Mouse (Mus musculus) forebrain, embryonic 11.5 days (tissue): ENCODE data around the gene Slc5a6. TPM values are rescaled to one million over a fixed set of nuclear protein-coding genes. Genes with fewer than 3 reads are reported as not detected.

Experiments used
- ATAC-seq: fragments of 200-750 bp; cut with Nextera tagmentation; replicated peaks from 2 replicates; pipeline ENCODE4 v1.8.0; 2017; ENCODE audit warnings: moderate TSS enrichment; ENCODE audit not compliant: low FRiP score
- DNase-seq: peaks from one replicate; pipeline ENCODE4 v3.0.0-alpha.2; 2017; ENCODE audit warnings: low spot score
- H3K27ac ChIP-seq: fragments of 300-500 bp; sonication (generic); 2 replicates; pipeline ENCODE4 v1.5.1; 2014; ENCODE audit warnings: low read depth, low read length
- H3K27me3 ChIP-seq: fragments of 300-500 bp; sonication (generic); 2 replicates; pipeline ENCODE4 v1.6.1; 2014; ENCODE audit warnings: mild to moderate bottlenecking, low read length, mixed read lengths; ENCODE audit not compliant: control insufficient read depth, insufficient read depth
- H3K36me3 ChIP-seq: fragments of 300-500 bp; sonication (generic); 2 replicates; pipeline ENCODE4 v1.6.1; 2014; ENCODE audit warnings: mild to moderate bottlenecking, low read length, moderate library complexity, mixed read lengths; ENCODE audit not compliant: control insufficient read depth, insufficient read depth
- H3K4me1 ChIP-seq: fragments of 300-500 bp; sonication (generic); replicated peaks from 2 replicates; pipeline ENCODE4 v1.6.1; 2014; ENCODE audit warnings: low read length, mixed read lengths; ENCODE audit not compliant: control insufficient read depth, insufficient read depth
- H3K4me2 ChIP-seq: fragments of 300-500 bp; sonication (generic); 2 replicates; pipeline ENCODE4 v1.6.1; 2014; ENCODE audit warnings: low read depth, mild to moderate bottlenecking, low read length, moderate library complexity, mixed read lengths; ENCODE audit not compliant: severe bottlenecking
- H3K4me3 ChIP-seq: fragments of 300-500 bp; sonication (generic); 2 replicates; pipeline ENCODE4 v1.5.1; 2014; ENCODE audit warnings: low read depth, low read length
- H3K9ac ChIP-seq: fragments of 300-500 bp; sonication (generic); 2 replicates; pipeline ENCODE4 v1.6.1; 2014; ENCODE audit warnings: low read length
- H3K9me3 ChIP-seq: fragments of 300-500 bp; sonication (generic); 2 replicates; pipeline ENCODE4 v1.6.1; 2016; ENCODE audit warnings: low read length, mixed read lengths; ENCODE audit not compliant: control insufficient read depth
- WGBS: fragments of 180-500 bp; shearing (Covaris S2); extraction: QIAGEN DNeasy Blood & Tissue Kit; methylation state at CpG from one replicate; pipeline ENCODE4 v1.1.7; 2014; 5-methylcytosine and 5-hydroxymethylcytosine counted together
- polyA plus RNA-seq: library from polyadenylated mRNA; unstranded; fragments of >200 nt; fragmentation: Nextera tagmentation; extraction: Ambion mirVana; gene quantifications from 2 replicates; pipeline ENCODE4 v1.2.1, GENCODE M21; 2014

Slc5a6 gene
- polyA plus RNA-seq, 1 experiment from 2014 or later = 10.9 TPM

DNA sequence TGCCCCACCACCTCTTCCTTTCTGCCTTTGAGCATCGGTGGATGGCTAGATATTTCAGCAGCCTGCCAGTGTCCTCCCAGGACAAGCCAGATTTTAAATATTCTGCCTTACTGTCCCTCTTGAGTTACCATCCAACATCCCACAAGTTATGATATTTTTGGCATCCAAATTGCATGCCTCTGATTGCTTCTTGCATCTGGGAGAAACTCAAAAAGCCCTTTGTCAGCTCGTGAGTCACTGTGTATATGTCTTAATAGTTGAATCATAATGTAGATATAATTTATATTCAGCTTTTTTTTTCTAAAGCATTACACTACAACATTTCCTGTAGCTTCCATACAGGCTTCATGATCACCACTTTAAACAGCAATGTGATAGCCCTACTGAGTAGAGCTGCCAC lies 38.4 kb upstream of the Slc5a6 start:
- DNase-seq = no peak
- WGBS = 83% methylated on average over 2 of the region's 2 CpGs

DNA sequence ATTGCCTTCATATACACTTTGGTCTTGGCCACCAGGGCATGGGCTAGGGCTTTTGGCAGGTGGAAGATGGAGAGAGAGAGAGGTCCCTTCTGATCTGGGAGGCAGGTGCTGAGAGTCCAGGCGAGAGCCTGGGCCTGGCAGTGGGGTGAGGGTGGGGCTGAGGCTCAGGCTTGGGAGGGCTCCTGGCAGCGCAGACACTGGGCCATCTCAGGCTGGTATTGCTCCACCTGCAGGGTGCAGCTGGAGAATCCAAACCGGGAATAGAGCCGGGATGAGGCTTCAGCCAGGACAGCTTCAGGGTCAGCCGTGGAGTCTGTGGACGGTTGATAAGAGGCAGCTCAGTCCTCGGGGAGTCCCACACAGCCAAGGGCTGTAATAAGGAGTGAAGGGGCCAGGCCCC lies 37.9 kb upstream of the Slc5a6 start:
- no peak for ATAC-seq
- Histone ChIP-seq H3K36me3 (no peaks in the 10 kb centered on the region), H3K4me1 (no peaks in the 10 kb centered on the region; the same call in 1 of the 2 replicates), H3K27me3 (peaks cover 19% of the 10 kb centered on the region), H3K4me2 (no peak overlapping the region), H3K9ac (no peak overlapping the region), H3K27ac (no peak overlapping the region), H3K9me3 (no peaks in the 10 kb centered on the region), H3K4me3 (no peak overlapping the region)
- no peak for DNase-seq
- 27% methylated on average over 7 of the region's 7 CpGs for WGBS

More for the DNA sequence above, 38.4 kb upstream of the Slc5a6 start:
- no peaks in the 10 kb centered on the region; the same call in 1 of the 2 replicates for H3K4me1 ChIP-seq
- H3K4me3 ChIP-seq = no peak overlapping the region
- no peak overlapping the region for H3K27ac ChIP-seq
- H3K9ac ChIP-seq = no peak overlapping the region
- ATAC-seq = no peak
- H3K36me3 ChIP-seq = no peaks in the 10 kb centered on the region
- H3K4me2 ChIP-seq = no peak overlapping the region
- H3K27me3 ChIP-seq = peaks cover 25% of the 10 kb centered on the region
- H3K9me3 ChIP-seq = no peaks in the 10 kb centered on the region

DNA sequence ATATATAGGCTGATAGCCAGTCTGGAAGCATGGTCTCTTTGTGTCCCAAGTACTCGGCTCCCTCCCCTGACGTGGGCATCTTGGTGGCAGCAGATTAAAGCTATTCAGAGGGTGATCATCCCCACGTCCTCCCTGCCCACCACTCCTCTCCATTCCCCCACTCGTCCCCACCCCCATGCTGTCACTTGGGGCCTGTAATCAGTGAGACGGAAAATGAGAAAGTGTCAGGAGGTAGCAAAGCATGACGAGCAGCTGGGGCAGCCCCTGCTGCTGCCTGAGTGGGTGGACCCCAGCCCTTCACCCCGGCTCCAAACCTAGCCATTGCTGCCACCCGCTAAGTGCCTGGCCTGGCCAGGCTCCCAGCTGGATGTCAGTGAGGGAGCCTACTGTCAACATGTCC lies 35.2 kb upstream of the Slc5a6 start:
- Histone ChIP-seq H3K9me3 (no peaks in the 10 kb centered on the region), H3K27ac (no peak overlapping the region), H3K36me3 (no peaks in the 10 kb centered on the region), H3K27me3 (0 out of 2 replicates have a peak, but pooled peaks cover 2% of the 10 kb centered on the region), H3K4me3 (no peak overlapping the region), H3K9ac (no peak overlapping the region), H3K4me2 (0 out of 2 replicates have a peak overlapping the region, but pooled peaks have one; percentile 11), H3K4me1 (no peaks in the 10 kb centered on the region; the same call in 1 of the 2 replicates)
- no peak for ATAC-seq
- no peak for DNase-seq
- 7% methylated on average over 6 of the region's 8 CpGs for WGBS

DNA sequence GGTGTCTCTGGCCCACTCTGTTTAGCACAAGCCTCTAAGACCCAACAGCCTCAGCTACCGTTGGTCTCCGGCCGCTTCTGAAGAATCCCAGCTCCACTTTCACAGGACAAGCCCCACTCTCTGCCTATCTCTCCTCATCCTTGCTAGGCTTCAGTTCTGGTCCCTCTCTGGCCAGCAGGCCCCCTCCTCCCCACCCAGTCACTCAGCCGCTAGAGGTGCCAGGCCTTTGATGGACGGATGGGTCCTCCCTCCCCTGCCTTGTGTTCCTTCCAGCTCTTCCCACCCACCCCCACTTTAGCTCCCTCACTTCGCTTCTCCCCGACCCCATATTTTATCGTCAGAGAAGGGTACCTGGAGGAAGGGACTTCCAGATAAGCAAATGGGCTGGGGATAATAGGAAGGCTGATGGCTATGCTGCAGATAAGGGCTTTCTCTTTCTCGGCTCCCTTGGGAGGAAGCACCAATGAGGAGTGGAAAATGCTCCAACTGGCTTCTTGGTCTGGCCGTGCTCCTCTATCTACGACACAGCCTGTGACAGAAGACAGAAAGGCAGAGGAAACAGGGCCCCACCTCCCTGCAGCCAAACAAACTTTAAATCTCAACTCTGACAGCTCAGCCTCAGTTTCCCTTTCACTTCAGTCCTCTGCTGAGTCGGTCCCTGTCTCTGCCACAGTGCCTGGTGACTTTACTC lies 34.4 kb upstream of the Slc5a6 start:
- Histone ChIP-seq H3K36me3 (no peaks in the 10 kb centered on the region), H3K27me3 (0 out of 2 replicates have a peak, but pooled peaks cover 2% of the 10 kb centered on the region), H3K9me3 (no peaks in the 10 kb centered on the region), H3K9ac (no peak overlapping the region), H3K4me2 (no peak overlapping the region), H3K4me1 (no peaks in the 10 kb centered on the region; the same call in 1 of the 2 replicates), H3K4me3 (no peak overlapping the region), H3K27ac (no peak overlapping the region)
- ATAC-seq = no peak
- DNase-seq = no peak
- WGBS = 50% methylated on average over 12 of the region's 12 CpGs

DNA sequence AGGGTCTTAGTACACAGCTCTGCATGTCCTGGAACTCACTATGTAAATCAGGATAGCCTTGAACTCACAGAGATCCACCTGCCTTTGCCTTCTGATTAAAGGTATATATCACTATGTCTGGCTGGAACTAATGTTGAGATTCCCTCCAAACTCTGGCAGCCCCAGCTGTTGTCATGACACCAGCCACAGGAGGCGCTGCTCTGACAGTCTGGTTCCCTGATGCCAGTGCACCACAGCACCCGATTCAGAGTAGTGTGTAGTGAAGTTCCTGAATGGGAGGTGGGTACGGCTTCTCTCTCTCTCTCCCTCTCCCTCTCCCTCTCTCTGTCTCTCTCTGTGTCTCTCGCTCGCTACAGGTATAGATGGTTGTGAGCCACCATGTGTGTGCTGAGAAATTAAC lies 33.6 kb upstream of the Slc5a6 start:
- Histone ChIP-seq H3K4me2 (no peak overlapping the region), H3K27ac (no peak overlapping the region), H3K27me3 (0 out of 2 replicates have a peak, but pooled peaks cover 2% of the 10 kb centered on the region), H3K4me3 (no peak overlapping the region), H3K9me3 (no peaks in the 10 kb centered on the region), H3K9ac (no peak overlapping the region), H3K4me1 (no peaks in the 10 kb centered on the region; the same call in 1 of the 2 replicates), H3K36me3 (no peaks in the 10 kb centered on the region)
- peak; percentile 77 for DNase-seq
- WGBS = 17% methylated on average over 5 of the region's 5 CpGs
- 0 out of 2 replicates have a peak, but pooled peaks have one; percentile 44 for ATAC-seq

GRCm38 (mm10) chr5:31081386-31081785 lies 32.7 kb upstream of the Slc5a6 start:
- peak; percentile 71 for DNase-seq
- Histone ChIP-seq H3K36me3 (no peaks in the 10 kb centered on the region; the same call in 1 of the 2 replicates), H3K27me3 (0 out of 2 replicates have a peak, but pooled peaks cover 2% of the 10 kb centered on the region), H3K4me3 (no peak overlapping the region), H3K27ac (no peak overlapping the region), H3K9ac (no peak overlapping the region), H3K4me1 (no peaks in the 10 kb centered on the region; the same call in 1 of the 2 replicates), H3K4me2 (no peak overlapping the region), H3K9me3 (no peaks in the 10 kb centered on the region)
- ATAC-seq = no peak
- 78% methylated on average over 3 of the region's 3 CpGs for WGBS

DNA sequence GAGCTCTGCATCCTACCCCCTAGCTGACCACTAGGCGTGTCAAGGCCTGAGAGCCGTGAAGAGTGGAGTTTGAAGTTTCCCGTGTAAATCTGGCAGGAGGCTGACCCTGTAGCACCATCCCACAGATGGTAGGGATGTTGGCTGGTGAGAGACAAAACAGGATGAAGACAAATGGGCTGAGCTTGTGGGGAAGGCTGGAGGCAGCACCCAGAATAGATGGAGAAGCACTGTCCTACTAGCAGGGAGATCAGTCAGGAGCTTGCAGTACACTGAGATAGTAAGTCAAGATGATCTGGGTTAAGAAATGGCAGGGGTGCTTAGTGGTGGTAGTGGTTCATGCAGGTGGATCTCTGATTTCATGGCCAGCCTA lies 32.1 kb upstream of the Slc5a6 start:
- ATAC-seq (no peak), DNase-seq (no peak)
- Histone ChIP-seq H3K4me1 (no peaks in the 10 kb centered on the region; the same call in 1 of the 2 replicates), H3K4me3 (no peak overlapping the region), H3K4me2 (no peak overlapping the region), H3K9me3 (no peaks in the 10 kb centered on the region), H3K27ac (no peak overlapping the region), H3K9ac (no peak overlapping the region), H3K36me3 (no peaks in the 10 kb centered on the region; the same call in 1 of the 2 replicates), H3K27me3 (0 out of 2 replicates have a peak, but pooled peaks cover 2% of the 10 kb centered on the region)
- WGBS = 67% methylated on average over 3 of the region's 3 CpGs

GRCm38 (mm10) chr5:31080059-31080794 lies 31.5 kb upstream of the Slc5a6 start:
- Histone ChIP-seq H3K27me3 (0 out of 2 replicates have a peak, but pooled peaks cover 2% of the 10 kb centered on the region), H3K9me3 (no peaks in the 10 kb centered on the region), H3K4me1 (no peaks in the 10 kb centered on the region; the same call in 1 of the 2 replicates), H3K4me3 (no peak overlapping the region), H3K36me3 (no peaks in the 10 kb centered on the region; the same call in 1 of the 2 replicates), H3K9ac (no peak overlapping the region), H3K4me2 (no peak overlapping the region), H3K27ac (no peak overlapping the region)
- DNase-seq (no peak), ATAC-seq (no peak)
- 88% methylated on average over 13 of the region's 13 CpGs for WGBS
